Mouse (Mus musculus) embryo, embryonic 10.5 days (tissue): ENCODE results near the gene Crxos.
"Not testable (repeated sequence)": the region's sequence is repeated elsewhere in the genome, so short reads cannot be mapped to it uniquely, and the experiment has no call there.

ENCODE experiments used
- DNase-seq: peaks from one replicate; pipeline ENCODE4 v3.0.0-alpha.2; 2015; ENCODE audit warnings: low spot score

Crxos gene

GRCm38 (mm10) chr7:15882317-15882716 lies at the start of gene Crxos:
Gene Crxos, plus strand, starts transcription at chr7:15882617.
- no peak for DNase-seq

GRCm38 (mm10) chr7:15839578-15839977 lies 42.8 kb upstream of the Crxos start, which contains the start of gene Obox6:
Gene Obox6, minus strand, starts transcription at chr7:15839678.
- no peak for DNase-seq

DNA sequence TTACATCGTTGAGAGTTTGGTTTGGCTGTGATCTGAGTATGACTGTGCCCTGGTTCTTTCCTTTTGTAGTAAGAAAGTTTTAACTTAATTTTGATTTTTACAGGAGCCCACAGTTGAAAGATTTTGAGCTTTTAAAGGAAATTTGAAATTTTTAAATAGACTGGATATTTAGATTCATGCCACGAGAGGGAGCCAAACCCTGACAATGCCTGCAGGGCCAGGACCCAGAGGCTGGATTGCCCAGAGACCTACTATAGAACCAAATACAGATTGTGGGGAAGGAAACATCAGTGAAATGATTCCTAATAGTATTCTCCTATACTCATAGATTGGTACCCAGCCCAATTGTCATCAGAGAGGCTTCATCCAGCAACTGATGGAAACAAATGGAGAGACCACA lies 22.8 kb upstream of the Crxos start:
- no peak for DNase-seq

DNA sequence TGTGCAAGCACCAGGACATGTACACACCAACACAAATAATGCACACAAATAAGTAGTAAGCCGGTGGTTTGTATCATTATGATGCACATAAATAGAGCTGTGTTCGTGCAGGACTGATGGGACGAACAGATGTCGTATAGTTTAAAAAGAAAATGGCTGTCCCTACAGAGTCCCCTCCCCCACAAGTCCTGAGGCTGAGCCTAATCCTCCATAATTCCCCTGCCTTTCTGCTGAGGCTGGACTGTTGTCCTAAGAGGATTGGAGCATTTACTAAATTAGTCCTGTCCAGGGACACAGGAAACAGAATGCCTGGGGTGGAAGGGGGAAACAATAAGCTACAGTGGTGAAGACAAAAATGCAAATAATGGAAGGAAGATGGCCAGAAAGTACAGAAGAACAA lies 18.3 kb upstream of the Crxos start:
- DNase-seq = no peak

DNA sequence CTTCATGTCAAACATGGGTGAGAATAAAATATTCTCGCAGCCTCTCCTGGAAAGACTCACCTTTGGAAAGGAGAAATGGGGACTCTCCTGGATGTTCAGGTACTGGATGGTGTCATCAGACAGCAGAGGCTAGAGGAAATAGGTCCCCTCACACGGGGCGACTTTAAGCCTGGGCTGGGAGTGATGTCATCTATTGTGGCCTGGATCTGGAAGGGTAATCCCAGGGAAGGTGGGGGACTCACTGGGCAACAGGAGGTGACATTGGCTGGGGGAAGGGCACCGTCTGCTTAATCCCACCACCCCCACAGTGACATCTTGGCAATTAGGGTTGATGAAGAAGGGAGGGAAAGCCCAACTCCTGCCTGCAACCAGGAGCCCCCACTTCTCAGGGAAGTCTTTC lies 2.7 kb upstream of the Crxos start, which contains the start of gene Crx:
Gene Crx, minus strand, starts transcription at position 213 of the 400 bp plus-strand sequence.
- DNase-seq = no peak

- peak; percentile 34 for DNase-seq
These were observed 1.0 kb upstream of the Crxos start for GRCm38 (mm10) chr7:15881388-15881787.

GRCm38 (mm10) chr7:15881831-15882230 lies 586 bp upstream of the Crxos start:
- no peak for DNase-seq

DNA sequence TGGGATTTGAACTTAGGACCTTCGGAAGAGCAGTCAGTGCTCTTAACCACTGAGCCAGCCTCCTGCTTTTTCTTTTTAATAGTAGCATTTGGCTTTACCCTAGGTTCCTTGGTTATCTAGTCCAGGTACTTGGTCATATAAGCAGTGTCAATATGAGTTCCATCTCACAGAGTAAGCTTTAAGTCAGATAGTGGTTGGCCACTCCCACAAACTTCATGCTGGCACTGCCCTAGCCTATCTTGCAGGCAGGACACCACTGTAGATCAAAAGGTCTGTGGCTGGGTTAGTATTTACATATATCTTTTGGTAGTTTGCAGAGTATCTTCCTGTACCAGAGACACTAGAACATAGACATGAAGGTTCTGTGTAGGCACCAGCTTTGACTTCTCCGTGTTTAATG lies 1.7 kb downstream of the Crxos start:
- DNase-seq = no peak

- no peak for DNase-seq
These were observed 11.8 kb downstream of the Crxos start for GRCm38 (mm10) chr7:15894251-15894650.

DNA sequence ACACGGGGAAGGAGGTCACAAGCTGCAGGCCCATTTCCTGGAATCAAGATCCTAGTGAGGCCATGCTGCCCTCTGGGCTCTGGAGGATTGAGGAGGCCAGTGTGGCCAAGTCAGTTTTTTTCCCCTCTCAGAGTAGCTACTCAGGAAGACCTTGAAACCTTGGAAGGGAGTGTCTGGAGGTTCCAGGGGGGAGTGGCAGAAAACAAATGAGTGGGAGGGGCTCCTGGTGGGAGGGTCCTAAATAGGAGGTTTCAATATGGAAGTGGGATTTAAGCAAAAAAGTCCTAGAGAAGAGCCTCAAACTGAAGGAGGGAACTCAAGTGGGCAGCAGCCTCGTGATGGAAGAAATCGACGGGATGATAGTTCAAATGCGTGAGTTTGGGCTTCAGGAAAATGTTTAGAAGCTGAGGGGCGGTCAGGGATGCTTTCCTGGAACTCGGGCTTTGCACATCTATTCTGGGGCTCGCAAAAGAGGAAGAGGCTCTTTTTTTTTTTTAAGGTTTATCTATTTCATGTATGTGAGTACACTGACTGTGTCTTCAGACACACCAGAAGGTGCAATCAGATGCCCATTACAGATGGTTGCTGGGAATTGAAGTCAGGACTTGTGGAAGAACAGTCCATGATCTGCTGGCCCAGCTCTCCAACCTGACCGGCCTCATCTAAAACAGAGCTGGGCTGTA lies 19.1 kb downstream of the Crxos start:
- no peak for DNase-seq

DNA sequence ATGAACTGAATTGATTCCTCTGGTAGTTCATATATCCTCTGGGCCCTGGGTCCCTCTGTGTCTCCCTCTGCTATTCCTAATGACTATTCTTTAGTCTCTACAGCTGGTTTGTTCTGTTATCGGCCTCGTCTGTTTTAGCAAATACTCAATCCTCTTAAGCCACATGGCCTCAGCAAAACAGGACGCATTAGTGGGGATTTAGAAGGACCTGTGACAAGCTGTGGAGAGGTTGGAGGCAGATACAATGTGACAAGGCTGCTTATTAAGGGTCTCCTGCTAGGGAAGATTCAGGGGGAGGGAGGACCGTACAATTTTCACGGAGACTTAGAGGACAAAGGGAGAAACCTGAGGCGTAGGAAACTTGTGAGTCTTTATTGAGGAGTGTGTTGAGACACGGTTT lies 23.4 kb downstream of the Crxos start:
- DNase-seq = no peak

DNA sequence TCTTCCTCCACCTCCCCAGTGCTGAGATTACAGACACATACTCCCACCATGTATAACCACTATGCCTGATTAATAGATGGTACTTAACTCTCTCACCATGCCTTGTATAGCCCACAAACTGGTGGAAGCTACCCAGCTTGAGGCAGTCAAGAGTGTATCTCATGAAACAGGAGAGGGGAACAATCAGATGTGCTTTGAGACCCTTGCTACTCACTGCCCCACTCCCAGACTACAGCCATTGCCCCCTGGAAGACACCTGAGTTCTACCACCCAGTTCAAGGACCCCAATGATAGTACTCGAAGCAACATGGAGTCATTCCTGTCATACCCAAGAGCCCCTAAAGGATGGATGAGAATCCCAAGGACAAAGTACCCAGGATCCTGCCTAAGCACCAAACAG lies 24.2 kb downstream of the Crxos start:
- no peak for DNase-seq

- no peak for DNase-seq
These were observed 25.7 kb downstream of the Crxos start for GRCm38 (mm10) chr7:15907971-15908590.

- no peak for DNase-seq
These were observed 28.1 kb downstream of the Crxos start for GRCm38 (mm10) chr7:15910521-15910920.

DNA sequence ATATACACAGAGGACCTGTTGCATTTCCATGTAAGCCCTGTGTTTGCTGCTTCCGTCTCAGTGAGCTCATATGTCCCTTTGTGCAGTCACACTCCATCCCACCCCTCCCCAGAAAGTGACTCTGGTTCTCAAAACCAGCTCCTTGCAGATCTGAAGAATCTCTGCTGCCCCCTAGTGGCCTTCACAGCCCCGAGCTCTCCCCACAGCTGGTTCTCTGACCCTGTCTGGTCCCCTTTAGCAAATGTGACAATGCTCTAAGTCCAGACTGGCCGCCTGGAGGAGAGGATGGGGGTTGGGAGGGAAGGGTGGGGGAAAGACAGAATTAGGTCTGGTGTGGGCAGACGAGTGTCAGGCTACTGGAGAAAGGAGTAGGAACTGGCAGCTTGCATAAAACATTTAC lies 29.8 kb downstream of the Crxos start:
- peak; percentile 94 for DNase-seq

DNA sequence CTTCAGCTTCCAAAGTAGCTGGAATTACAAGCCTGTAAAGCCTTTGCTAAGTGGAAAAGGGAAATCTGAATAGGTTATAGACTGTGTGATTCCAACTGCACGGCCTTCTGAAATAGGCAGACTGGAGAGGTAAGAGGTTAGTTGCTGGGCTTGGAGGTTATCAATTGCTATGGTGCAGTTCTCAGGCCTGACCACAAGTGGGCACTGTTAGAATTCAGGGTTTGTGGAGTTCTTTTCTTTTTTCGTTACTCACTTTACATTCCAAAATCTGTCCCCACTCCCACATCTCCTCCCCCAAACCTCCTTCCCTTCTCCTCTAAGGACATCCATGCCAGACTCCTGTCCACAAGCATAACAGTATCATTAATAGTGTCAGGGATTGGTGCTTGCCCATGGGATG lies 31.8 kb downstream of the Crxos start:
- peak; percentile 70 for DNase-seq

DNA sequence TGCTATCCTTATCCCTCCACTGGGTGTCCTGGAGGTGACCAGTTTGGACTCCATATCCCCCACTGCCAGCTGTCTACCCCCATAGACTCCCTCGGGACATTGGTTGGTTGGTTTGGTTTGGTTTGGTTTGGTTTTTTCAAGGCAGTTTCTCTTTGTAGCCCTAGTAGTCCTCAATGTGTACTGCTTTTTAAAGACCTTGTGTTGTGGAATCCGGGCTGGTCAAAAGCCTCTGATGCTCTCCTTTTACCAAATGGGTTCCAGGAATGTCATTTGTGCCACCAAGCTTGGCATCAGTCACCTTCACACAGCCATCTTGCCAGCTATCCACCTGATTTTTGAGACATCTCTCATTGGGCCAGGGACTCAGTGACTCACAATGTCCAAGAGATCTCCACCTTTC lies 32.3 kb downstream of the Crxos start:
- no peak for DNase-seq

GRCm38 (mm10) chr7:15915695-15916094 lies 33.3 kb downstream of the Crxos start:
- not testable (repeated sequence) for DNase-seq

- no peak for DNase-seq
These were observed 33.8 kb downstream of the Crxos start for GRCm38 (mm10) chr7:15916134-15916723.

GRCm38 (mm10) chr7:15916996-15917395 lies 34.6 kb downstream of the Crxos start:
- no peak for DNase-seq

- DNase-seq = no peak
These were observed 36.0 kb downstream of the Crxos start for GRCm38 (mm10) chr7:15918371-15918770.

GRCm38 (mm10) chr7:15919947-15920346 lies 37.5 kb downstream of the Crxos start:
- DNase-seq = no peak

GRCm38 (mm10) chr7:15920645-15921190 lies 38.3 kb downstream of the Crxos start:
- no peak for DNase-seq
